Mouse (Mus musculus) forebrain, embryonic 14.5 days (tissue): Measurements from ENCODE around the gene Gtse1. TPM values are rescaled to one million over a fixed set of nuclear protein-coding genes. Genes with fewer than 3 reads are reported as not detected.

ENCODE experiments used
- polyA plus RNA-seq: library from polyadenylated mRNA; unstranded; fragments of >200 nt; fragmentation: Nextera tagmentation; extraction: Ambion mirVana; gene quantifications from 2 replicates; pipeline ENCODE4 v1.2.1, GENCODE M21; 2014

Gene Gtse1
- polyA plus RNA-seq, 1 experiment from 2014 or later = 14.3 TPM

Other genes with a start within 250 kb of the Gtse1 start
- 0.67 and 0.73 TPM in 2 replicates for gene Ppara, start 124.8 kb upstream of the Gtse1 start, polyA plus RNA-seq
- gene Cdpf1, start 48.0 kb upstream of the Gtse1 start, polyA plus RNA-seq = 28.4 and 29.5 TPM in 2 replicates
- 0.05 TPM in 2 replicates for gene Pkdrej, start 38.0 kb upstream of the Gtse1 start, polyA plus RNA-seq
- gene Ttc38, start 27.4 kb upstream of the Gtse1 start, polyA plus RNA-seq = 2.6 and 2.7 TPM in 2 replicates
- 33.5 and 39.5 TPM in 2 replicates for gene Trmu, start 19.6 kb downstream of the Gtse1 start, polyA plus RNA-seq
- gene Celsr1, start 174.0 kb downstream of the Gtse1 start, polyA plus RNA-seq = 8.6 and 9.6 TPM in 2 replicates
- gene Gramd4, start 197.9 kb downstream of the Gtse1 start, polyA plus RNA-seq = 20.7 and 28.0 TPM in 2 replicates